Mouse (Mus musculus) neural tube, embryonic 14.5 days (tissue): ENCODE results near the gene Fzd4. TPM values are rescaled to one million over a fixed set of nuclear protein-coding genes. Genes with fewer than 3 reads are reported as not detected.

ENCODE experiments used
- ATAC-seq: fragments of 200-750 bp; cut with Nextera tagmentation; 2 replicates; pipeline ENCODE4 v1.8.0; 2017; ENCODE audit warnings: low read depth, mild to moderate bottlenecking, moderate TSS enrichment, moderate library complexity
- H3K27ac ChIP-seq: fragments of 300-500 bp; sonication (generic); 2 replicates; pipeline ENCODE4 v1.5.1; 2014; ENCODE audit warnings: low read depth, mild to moderate bottlenecking, control low read depth, low read length, moderate library complexity, mixed read lengths
- H3K27me3 ChIP-seq: fragments of 300-500 bp; sonication (generic); 2 replicates; pipeline ENCODE4 v1.6.1; 2014; ENCODE audit warnings: low read length; ENCODE audit not compliant: control insufficient read depth, insufficient read depth
- H3K36me3 ChIP-seq: fragments of 300-500 bp; sonication (generic); 2 replicates; pipeline ENCODE4 v1.6.1; 2014; ENCODE audit warnings: low read length, mixed read lengths; ENCODE audit not compliant: control insufficient read depth, insufficient read depth
- H3K4me1 ChIP-seq: fragments of 300-500 bp; sonication (generic); 2 replicates; pipeline ENCODE4 v1.6.1; 2014; ENCODE audit warnings: low read length; ENCODE audit not compliant: control insufficient read depth, insufficient read depth
- H3K4me2 ChIP-seq: fragments of 300-500 bp; sonication (generic); 2 replicates; pipeline ENCODE4 v1.6.1; 2014; ENCODE audit warnings: mild to moderate bottlenecking, low read depth, low read length, control low read depth
- H3K4me3 ChIP-seq: fragments of 300-500 bp; sonication (generic); 2 replicates; pipeline ENCODE4 v1.5.1; 2014; ENCODE audit warnings: low read depth, low read length, control low read depth, mixed read lengths
- H3K9ac ChIP-seq: fragments of 300-500 bp; sonication (generic); replicated peaks from 2 replicates; pipeline ENCODE4 v1.6.1; 2014; ENCODE audit warnings: low read depth, mild to moderate bottlenecking, control low read depth, low read length, mixed read lengths
- H3K9me3 ChIP-seq: fragments of 300-500 bp; sonication (generic); 2 replicates; pipeline ENCODE4 v1.6.1; 2016; ENCODE audit warnings: low read length; ENCODE audit not compliant: control insufficient read depth
- WGBS: fragments of 180-500 bp; shearing (Covaris S2); extraction: QIAGEN DNeasy Blood & Tissue Kit; methylation state at CpG from one replicate; pipeline ENCODE4 v1.1.7; 2014; 5-methylcytosine and 5-hydroxymethylcytosine counted together
- polyA plus RNA-seq: library from polyadenylated mRNA; unstranded; fragments of >200 nt; fragmentation: Nextera tagmentation; extraction: Ambion mirVana; gene quantifications from 2 replicates; pipeline ENCODE4 v1.2.1, GENCODE M21; 2014

Gene Fzd4
- polyA plus RNA-seq, 1 experiment from 2014 or later, result 2.8 TPM

DNA sequence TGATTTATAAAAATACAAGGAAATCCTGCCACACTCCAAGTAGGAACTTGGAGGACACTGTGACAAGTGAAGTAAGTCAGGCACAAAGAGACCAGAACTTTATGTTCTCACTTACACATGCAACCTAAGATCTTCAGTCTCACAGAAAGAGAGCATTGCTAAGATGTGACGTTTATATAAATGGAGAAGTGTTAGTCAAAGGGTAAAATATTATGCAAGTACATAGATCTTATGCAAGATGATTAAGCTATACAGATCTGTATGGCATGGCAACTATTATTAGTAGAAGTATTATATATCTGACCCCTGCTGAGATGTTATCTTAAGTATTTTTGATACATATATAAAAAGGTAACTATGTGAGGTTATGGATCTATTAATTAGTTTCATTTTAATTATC, 8.8 kb upstream of the Fzd4 start:
- H3K9ac ChIP-seq, result no peak overlapping the region
- no peaks in the 10 kb centered on the region for H3K27me3 ChIP-seq
- H3K27ac ChIP-seq, result no peak overlapping the region
- WGBS, result 96% methylated on average over 1 of the region's 1 CpGs
- no peak overlapping the region for H3K4me3 ChIP-seq
- no peak overlapping the region for H3K4me2 ChIP-seq
- H3K36me3 ChIP-seq, result no peaks in the 10 kb centered on the region
- ATAC-seq, result no peak
- no peaks in the 10 kb centered on the region for H3K4me1 ChIP-seq
- no peaks in the 10 kb centered on the region for H3K9me3 ChIP-seq

DNA sequence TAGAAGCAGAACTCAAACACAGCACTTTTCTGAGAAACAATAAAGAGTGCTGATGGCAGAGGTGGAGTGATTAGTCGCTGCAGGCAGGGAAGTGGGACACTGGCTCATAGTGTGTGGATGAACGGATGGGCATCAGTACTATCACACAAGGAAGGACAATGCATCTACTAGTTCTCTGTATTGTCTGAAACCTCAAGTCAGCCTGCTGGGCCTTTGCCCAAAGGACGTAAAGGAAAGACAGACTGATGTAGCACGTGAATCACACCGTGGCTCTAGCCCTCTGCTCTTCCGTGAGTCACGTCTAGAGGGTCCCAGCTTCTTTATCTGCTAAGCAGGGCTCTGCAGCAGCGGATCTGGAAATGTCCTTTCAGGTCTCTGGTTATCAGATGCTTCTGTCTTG, 7.8 kb upstream of the Fzd4 start:
- Histone ChIP-seq H3K36me3 (no peaks in the 10 kb centered on the region), H3K4me3 (no peak overlapping the region), H3K27ac (no peak overlapping the region), H3K4me1 (no peaks in the 10 kb centered on the region), H3K4me2 (no peak overlapping the region), H3K9me3 (no peaks in the 10 kb centered on the region), H3K27me3 (no peaks in the 10 kb centered on the region), H3K9ac (no peak overlapping the region)
- 71% methylated on average over 8 of the region's 8 CpGs for WGBS
- no peak for ATAC-seq

DNA sequence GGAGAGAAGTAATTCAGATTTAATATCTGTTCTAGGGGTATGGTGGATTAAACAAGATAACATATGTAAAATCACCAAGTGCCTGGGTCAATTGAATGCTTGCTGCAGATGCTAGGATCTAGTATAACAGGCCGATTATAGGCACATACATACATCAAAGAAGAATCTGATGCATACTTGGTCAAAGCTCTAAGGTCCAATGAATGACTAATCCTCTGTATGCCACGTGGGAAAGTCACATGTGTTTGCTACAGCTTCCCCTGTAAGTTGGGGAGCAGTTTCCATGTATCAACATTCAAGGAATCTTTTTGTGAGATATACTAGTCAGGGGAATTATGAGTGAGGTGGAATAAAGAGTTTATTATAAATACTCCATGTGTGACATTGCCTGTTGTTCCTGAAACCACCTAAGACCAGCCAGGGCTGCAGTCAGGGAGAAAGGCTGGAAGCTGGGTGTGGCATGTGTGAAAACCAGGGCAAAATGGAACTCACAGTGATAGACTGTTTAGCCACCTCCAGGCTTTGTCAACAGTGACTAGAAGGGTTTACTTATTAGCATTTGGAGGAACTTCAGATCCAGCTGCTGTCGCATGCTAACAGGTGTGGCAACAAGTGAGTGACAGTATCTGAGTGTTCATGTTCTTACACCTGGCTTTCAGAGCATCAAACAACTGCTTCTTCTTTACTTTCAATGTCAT, 6.2 kb upstream of the Fzd4 start:
- WGBS, result 79% methylated on average over 3 of the region's 3 CpGs
- Histone ChIP-seq H3K4me1 (no peaks in the 10 kb centered on the region), H3K36me3 (no peaks in the 10 kb centered on the region), H3K4me2 (no peak overlapping the region), H3K9me3 (no peaks in the 10 kb centered on the region), H3K9ac (no peak overlapping the region), H3K4me3 (no peak overlapping the region), H3K27me3 (no peaks in the 10 kb centered on the region), H3K27ac (no peak overlapping the region)
- ATAC-seq, result no peak

DNA sequence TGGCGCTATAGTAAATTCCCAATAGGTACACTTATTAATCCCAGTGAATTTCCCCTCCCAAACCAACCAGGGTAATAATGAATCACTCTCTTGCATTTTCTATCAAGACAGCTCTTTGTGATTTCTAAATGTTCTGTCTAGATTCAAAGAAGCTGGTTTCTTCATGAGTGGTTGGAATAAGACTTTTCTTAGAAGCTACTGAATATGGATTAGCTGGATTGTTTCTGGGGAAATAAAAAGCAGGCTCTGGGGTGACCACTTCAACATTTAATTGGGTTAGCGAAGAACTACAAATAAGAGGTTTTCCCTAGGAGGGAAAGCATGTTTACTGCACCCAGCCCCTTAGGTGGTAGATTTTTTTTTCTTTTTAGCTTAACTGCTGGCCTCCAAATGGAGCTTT, 3.4 kb upstream of the Fzd4 start:
- no peaks in the 10 kb centered on the region for H3K9me3 ChIP-seq
- WGBS, result 50% methylated on average over 2 of the region's 2 CpGs
- no peaks in the 10 kb centered on the region for H3K4me1 ChIP-seq
- no peak overlapping the region for H3K4me2 ChIP-seq
- H3K27me3 ChIP-seq, result no peaks in the 10 kb centered on the region
- no peak overlapping the region for H3K4me3 ChIP-seq
- H3K27ac ChIP-seq, result 0 out of 2 replicates have a peak overlapping the region, but pooled peaks have one; percentile 22
- ATAC-seq, result no peak
- no peak overlapping the region for H3K9ac ChIP-seq
- H3K36me3 ChIP-seq, result no peaks in the 10 kb centered on the region

DNA sequence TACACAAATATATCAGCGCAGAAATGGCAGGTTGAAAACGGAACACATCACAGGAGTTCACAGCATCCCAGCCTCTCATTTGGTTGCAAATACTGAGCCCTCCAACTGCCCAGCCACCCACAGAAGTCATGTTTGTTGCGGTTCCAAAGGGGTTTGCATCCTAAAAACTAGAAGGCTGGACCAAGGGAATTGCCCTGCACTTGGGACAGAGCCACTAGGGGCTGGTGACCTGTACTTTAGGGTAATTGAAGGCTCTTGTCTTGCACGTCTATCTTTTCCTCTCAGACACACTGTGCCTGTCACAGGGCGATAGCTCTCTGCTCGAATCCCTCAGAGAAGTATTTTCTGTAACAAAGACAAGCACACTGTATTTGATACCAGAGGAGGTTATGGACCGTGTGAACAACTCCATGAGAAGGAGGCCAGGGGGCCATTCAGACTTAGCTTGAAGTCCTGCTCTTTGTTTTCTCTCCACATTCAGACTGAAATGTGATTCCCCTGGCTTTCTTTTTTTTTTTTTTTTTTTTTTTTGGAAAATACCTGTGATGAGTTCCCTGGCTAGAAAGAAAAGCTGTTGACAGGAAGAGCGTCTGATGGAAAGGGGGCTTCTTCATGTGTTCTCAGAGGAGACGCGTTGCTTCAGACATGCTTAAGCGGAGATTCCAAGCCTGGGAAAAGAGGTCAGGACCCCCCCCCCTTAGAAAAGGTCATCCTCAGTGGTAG, 2.9 kb upstream of the Fzd4 start:
- H3K4me2 ChIP-seq, result no peak overlapping the region
- ATAC-seq, result no peak
- no peak overlapping the region for H3K4me3 ChIP-seq
- H3K27me3 ChIP-seq, result no peaks in the 10 kb centered on the region
- H3K27ac ChIP-seq, result 0 out of 2 replicates have a peak overlapping the region, but pooled peaks have one; percentile 22
- no peaks in the 10 kb centered on the region for H3K36me3 ChIP-seq
- H3K9me3 ChIP-seq, result no peaks in the 10 kb centered on the region
- no peaks in the 10 kb centered on the region for H3K4me1 ChIP-seq
- 53% methylated on average over 11 of the region's 11 CpGs for WGBS
- no peak overlapping the region for H3K9ac ChIP-seq

DNA sequence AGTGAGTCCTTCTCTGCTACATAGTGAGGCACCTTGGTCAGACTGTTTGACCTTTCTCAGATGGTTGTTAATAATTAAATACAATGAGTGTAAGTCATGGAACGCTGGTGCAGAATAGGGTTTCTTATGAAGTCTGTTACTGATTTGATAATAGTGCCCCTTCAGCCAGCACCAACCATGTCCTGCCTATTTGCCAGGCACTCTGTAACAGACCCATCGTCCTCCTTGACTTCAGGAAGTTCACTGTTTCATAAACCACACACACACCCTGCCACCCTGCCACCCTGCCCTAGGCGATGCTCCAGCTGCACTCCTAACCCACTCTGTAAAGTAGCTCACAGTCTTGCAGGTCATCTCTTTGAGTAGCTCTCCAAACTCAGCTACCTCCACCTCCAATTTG, 2.2 kb upstream of the Fzd4 start:
- Histone ChIP-seq H3K4me1 (no peaks in the 10 kb centered on the region), H3K4me3 (no peak overlapping the region), H3K36me3 (no peaks in the 10 kb centered on the region), H3K9me3 (no peaks in the 10 kb centered on the region), H3K27me3 (no peaks in the 10 kb centered on the region), H3K27ac (no peak overlapping the region), H3K9ac (no peak overlapping the region), H3K4me2 (no peak overlapping the region)
- no peak for ATAC-seq
- 82% methylated on average over 3 of the region's 3 CpGs for WGBS

DNA sequence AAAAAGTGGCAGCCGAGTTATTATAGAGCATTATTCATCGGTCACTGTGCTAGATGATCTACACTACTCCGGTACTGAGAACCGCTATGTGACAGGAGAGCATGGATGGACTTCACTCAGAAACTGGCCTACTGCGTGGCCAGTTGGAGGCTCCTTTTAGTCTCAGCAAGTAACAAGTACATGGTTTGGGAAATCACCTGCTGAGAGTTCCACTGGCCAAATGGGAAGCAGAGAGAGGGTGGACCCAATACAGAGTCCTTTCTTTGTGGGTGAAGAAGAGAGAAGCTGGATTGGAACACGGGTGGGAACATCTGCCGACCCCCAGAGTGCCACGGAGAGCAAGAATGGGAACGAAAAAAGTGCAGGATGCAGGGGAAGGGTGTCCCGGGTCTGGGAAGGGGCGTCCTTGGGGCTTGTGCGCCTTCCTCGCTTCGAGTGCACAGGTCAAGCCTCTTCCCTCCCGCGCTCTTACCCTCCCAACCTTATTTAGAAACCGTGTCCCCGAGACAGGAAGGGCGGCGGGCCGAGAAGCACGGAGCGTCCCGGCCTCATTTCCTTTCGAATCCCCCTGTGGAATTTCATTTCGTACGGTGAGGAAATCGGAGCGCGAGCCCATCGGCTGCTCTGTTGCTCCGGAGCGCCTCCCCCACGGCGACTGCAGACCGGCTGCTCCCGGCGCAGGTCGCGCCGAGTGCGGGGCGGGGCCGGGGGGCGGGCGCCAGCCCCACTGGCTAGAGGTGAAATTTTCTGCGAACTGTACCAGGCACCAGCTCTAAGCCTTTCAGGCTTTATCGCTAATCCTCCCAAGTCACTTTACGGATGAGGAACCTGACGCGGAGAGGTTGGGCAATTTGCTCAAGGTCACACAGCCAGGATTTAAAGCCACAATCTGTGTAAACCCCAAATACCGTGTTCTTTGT, 842 bp upstream of the Fzd4 start:
- Histone ChIP-seq H3K36me3 (no peaks in the 10 kb centered on the region), H3K27me3 (no peaks in the 10 kb centered on the region), H3K9ac (peak overlapping the region; percentile 69), H3K27ac (peak overlapping the region; percentile 74), H3K4me1 (no peaks in the 10 kb centered on the region), H3K4me3 (peak overlapping the region; percentile 67), H3K9me3 (no peaks in the 10 kb centered on the region), H3K4me2 (peak overlapping the region; percentile 99)
- whole genome bisulfite sequencing, result 5% methylated on average over 52 of the region's 52 CpGs
- ATAC-seq, result peak; percentile 86

DNA sequence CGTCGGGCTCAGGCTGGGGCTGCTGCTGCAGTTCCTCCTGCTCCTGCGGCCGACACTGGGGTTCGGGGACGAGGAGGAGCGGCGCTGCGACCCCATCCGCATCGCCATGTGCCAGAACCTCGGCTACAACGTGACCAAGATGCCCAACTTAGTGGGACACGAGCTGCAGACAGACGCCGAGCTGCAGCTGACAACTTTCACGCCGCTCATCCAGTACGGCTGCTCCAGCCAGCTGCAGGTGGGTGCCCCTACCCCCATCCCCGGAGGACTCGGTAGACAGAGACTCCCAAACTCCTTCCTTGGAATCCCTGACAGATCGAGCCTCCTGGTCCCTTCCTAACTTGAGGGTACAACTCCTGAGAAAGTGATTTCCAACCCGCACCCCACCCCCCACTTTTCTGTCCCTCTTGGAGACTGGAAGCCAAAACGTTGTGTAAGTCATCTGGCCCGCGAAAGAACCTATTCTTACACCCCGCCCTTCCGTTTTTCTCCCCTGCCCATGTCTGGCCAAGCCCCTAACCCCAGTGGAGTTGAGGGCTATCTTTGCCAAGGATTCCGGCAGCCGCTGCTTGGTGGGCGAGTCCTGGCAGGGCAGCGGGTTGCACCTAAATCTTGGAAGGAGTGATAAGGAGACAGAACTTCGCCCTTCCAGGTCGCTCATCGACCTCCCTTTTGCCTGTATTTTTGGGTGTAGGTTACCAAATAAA, 732 bp downstream of the Fzd4 start:
- ATAC-seq, result no peak; the same call in 1 of the 2 replicates
- no peaks in the 10 kb centered on the region for H3K4me1 ChIP-seq
- peak overlapping the region; percentile 69 for H3K9ac ChIP-seq
- no peaks in the 10 kb centered on the region for H3K27me3 ChIP-seq
- WGBS, result under 1% methylated on average over 33 of the region's 35 CpGs
- H3K9me3 ChIP-seq, result no peaks in the 10 kb centered on the region
- peak overlapping the region; percentile 28 for H3K27ac ChIP-seq
- H3K4me2 ChIP-seq, result peak overlapping the region; percentile 99
- H3K4me3 ChIP-seq, result peak overlapping the region; percentile 67
- no peaks in the 10 kb centered on the region for H3K36me3 ChIP-seq
